Mouse (Mus musculus): ENCODE results near the gene Gm14819.
"Not testable (repeated sequence)": the region's sequence is repeated elsewhere in the genome, so short reads cannot be mapped to it uniquely, and the experiment has no call there.

Gene Gm14819

GRCm38 (mm10) chrX:35403883-35404282 lies at the start of gene Gm14819:
TSS of gene Gm14819 (plus strand) at chrX:35404183.
- DNase-seq (ENCODE audit: extremely low read depth, low read depth) = not testable (repeated sequence)
